Mouse (Mus musculus) heart, postnatal 0 days (tissue): ENCODE data around the gene Fam120b.

Source experiments
- CTCF ChIP-seq: IDR thresholded peaks from 2 replicates; pipeline ENCODE4 v1.5.1; 2016; ENCODE audit warnings: antibody characterized with exemption, control low read depth, low read depth
- EP300 ChIP-seq: IDR thresholded peaks from 2 replicates; pipeline ENCODE4 v1.6.1; 2016; ENCODE audit warnings: antibody characterized with exemption, low read depth

DNA sequence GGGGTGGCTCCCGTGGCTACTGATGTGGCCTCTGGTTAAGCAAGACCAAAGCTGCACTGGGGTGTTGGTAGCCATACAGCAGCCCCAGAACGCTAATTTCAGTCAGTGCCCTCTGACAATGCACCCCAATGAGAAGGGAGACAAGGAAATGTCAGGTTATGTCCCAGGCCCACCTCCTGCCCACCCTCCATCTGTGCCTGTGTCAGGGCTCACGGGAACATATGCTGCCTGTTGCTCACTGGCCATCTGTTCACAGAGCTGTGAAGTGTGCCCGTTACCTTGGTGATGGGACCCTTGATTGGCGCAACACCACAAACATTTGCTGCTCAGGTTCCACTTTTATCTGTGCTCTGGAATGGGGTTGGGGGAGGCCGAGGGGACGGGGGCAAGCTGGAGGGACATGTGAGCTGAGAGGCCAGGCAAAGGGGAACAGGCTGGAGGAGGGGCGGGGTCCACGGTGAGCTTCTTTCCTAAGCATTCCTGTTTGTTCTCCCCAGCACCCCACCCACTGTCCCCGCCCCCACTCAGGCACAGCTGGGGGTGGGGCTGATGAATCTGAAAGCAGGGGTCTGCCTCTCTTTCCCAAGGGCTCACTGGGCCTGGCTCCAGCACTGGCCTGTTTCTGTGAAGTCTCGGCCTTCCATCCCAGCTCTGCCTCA is 44.6 kb downstream of the Fam120b start:
- TF ChIP-seq CTCF (no peak), EP300 (no peak)
